Mouse (Mus musculus) embryonic stem cell, embryonic (primary cell): ENCODE results near the gene Anapc10.
"Not testable (repeated sequence)": the region's sequence is repeated elsewhere in the genome, so short reads cannot be mapped to it uniquely, and the experiment has no call there.

ENCODE experiments used
- CTCF ChIA-PET, 4 experiments: fragments of 300-600 bp in 2 of 4; fragments of 350-600 bp in 2 of 4; sonication (Branson Sonifier 250); formaldehyde crosslinking; loops; one replicate each; lab custom pipeline; 2022; ENCODE audit warnings: inconsistent platforms in 2 of 4; lab: Charles Lee
- POLR2A ChIA-PET, 4 experiments: fragments of 300-600 bp in 2 of 4; fragments of 350-600 bp in 2 of 4; sonication (Branson Sonifier 250); formaldehyde crosslinking; loops; one replicate each; lab custom pipeline; 2022; ENCODE audit warnings: antibody characterized with exemption in 4 of 4, inconsistent platforms in 1 of 4; lab: Charles Lee

Anapc10 gene

GRCm38 (mm10) chr8:79794873-79795272 is 83.3 kb downstream of the Anapc10 start:
- CTCF ChIA-PET, result not testable (repeated sequence)

GRCm38 (mm10) chr8:79796690-79797089 is 85.1 kb downstream of the Anapc10 start:
- ChIA-PET POLR2A (no interaction called here), CTCF (no interaction called here)

More at GRCm38 (mm10) chr8:79794873-79795272, 83.3 kb downstream of the Anapc10 start:
- POLR2A ChIA-PET, result interaction anchor here in 1 of 4 experiments (0.6 to 1.3 kb wide), 4 partner anchors 84 to 571 kb away, joined by 3 to 4 read pairs (median 4); partner anchors contain the start of gene Hhip

DNA sequence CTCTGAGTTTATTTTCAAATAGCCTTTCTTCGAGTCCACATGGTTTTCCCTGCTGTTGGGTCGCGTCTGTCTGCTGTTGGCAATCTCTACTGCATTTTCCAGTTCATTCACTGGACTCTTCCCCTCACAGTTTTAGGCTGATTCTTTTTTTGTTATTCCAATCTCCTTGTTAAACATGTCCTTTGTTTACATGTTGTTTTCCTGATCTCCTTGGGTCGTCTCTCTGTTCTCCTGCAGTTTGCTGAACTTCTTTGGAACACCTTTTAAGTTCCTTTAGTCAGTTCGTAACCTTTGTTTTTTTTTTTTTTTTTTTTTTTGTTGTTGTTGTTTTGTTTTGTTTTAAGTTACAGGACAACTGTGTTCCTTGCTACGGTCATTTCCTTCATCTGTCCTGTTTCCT is 92.9 kb downstream of the Anapc10 start:
- POLR2A ChIA-PET, result interaction anchor here in 1 of 4 experiments (0.8 kb wide), 1 partner anchor 25 kb away, joined by 5 read pairs; no protein-coding TSS in a partner anchor
- CTCF ChIA-PET, result no interaction called here

DNA sequence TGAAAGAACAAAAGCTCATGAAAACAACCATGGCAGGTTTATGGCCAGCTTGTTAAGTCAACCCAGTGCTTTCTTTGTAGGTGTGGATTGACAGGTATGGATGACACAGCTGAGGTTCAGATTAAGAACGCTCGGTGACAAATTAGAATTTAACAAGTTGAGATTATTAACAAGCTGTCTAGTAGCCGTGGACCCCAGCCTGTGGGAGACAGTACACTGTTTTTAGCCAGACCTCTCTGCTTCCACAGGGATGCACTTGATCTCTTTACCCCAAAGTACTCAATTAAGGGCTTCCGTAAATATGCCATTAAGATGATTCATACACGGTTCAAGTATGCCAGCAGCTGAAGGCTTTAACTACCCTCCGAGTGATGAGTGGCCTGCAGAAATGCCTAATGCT is 95.4 kb downstream of the Anapc10 start:
- CTCF ChIA-PET, result no interaction called here

GRCm38 (mm10) chr8:79826534-79826933 is 114.9 kb downstream of the Anapc10 start:
- ChIA-PET POLR2A (no interaction called here), CTCF (no interaction called here)

More for the DNA sequence above, 95.4 kb downstream of the Anapc10 start:
- POLR2A ChIA-PET, result interaction anchor here in 1 of 4 experiments (1.2 kb wide), 1 partner anchor 8 kb away, joined by 3 read pairs; no protein-coding TSS in a partner anchor
